Mouse (Mus musculus): ENCODE results near the gene Exoc1. TPM values are rescaled to one million over a fixed set of nuclear protein-coding genes. Genes with fewer than 3 reads are reported as not detected.

Exoc1 gene
- polyA plus RNA-seq (2014; fragmentation: Nextera tagmentation; extraction: Ambion mirVana) = 27.5 and 33.1 TPM in 2 replicates

GRCm38 (mm10) chr5:76529040-76529703, at the start of gene Exoc1:
TSS of gene Exoc1 (plus strand) at chr5:76529311.
- Histone ChIP-seq H3K27me3 (replicated peaks; ENCODE audit: control insufficient read depth, insufficient read depth, low read length) (no peaks in the 10 kb centered on the region), H3K9ac (ENCODE audit: low read depth, low read length) (peak within 1 kb of the TSS; percentile 81), H3K27ac (replicated peaks; ENCODE audit: low read depth, low read length) (peak within 1 kb of the TSS; percentile 71), H3K36me3 (ENCODE audit: control insufficient read depth, insufficient read depth, low read length) (0 out of 2 replicates have a peak, but pooled peaks cover 6% of the 10 kb centered on the region), H3K9me3 (ENCODE audit: control insufficient read depth, low read length) (no peaks in the 10 kb centered on the region), H3K4me3 (ENCODE audit: low read depth, low read length) (peak within 1 kb of the TSS; percentile 90), H3K4me2 (ENCODE audit: low read depth, low read length) (peak within 1 kb of the TSS; percentile 93), H3K4me1 (ENCODE audit: control insufficient read depth, insufficient read depth, low read length) (peaks cover 6% of the 10 kb centered on the region; the same call in 1 of the 2 replicates)
- under 1% methylated on average over 27 of the region's 39 CpGs for WGBS
- DNase-seq (ENCODE audit: low spot score) (peak; percentile 98), ATAC-seq (ENCODE audit: low read depth) (peak; percentile 100)

GRCm38 (mm10) chr5:76483811-76484210, 45.3 kb upstream of the Exoc1 start, which contains the start of gene Gm7271:
TSS of gene Gm7271 (plus strand) at chr5:76484040.
- Histone ChIP-seq H3K4me3 (ENCODE audit: low read depth, low read length) (no peak within 1 kb of the TSS), H3K27me3 (replicated peaks; ENCODE audit: control insufficient read depth, insufficient read depth, low read length) (0 out of 2 replicates have a peak, but pooled peaks cover 3% of the 10 kb centered on the region), H3K9me3 (ENCODE audit: control insufficient read depth, low read length) (no peaks in the 10 kb centered on the region), H3K36me3 (ENCODE audit: control insufficient read depth, insufficient read depth, low read length) (no peaks in the 10 kb centered on the region), H3K4me1 (ENCODE audit: control insufficient read depth, insufficient read depth, low read length) (no peaks in the 10 kb centered on the region), H3K27ac (replicated peaks; ENCODE audit: low read depth, low read length) (no peak within 1 kb of the TSS), H3K4me2 (ENCODE audit: low read depth, low read length) (no peak within 1 kb of the TSS), H3K9ac (ENCODE audit: low read depth, low read length) (no peak within 1 kb of the TSS)
- DNase-seq (ENCODE audit: low spot score) = no peak
- ATAC-seq (ENCODE audit: low read depth) = no peak
- WGBS = 38% methylated on average over 5 of the region's 5 CpGs

- no peak overlapping the region for H3K4me2 ChIP-seq (ENCODE audit: low read depth, low read length)
Observed at GRCm38 (mm10) chr5:76495126-76495525, 34.0 kb upstream of the Exoc1 start.

GRCm38 (mm10) chr5:76522446-76522845, 6.7 kb upstream of the Exoc1 start:
- no peak for DNase-seq (ENCODE audit: low spot score)
- Histone ChIP-seq H3K9ac (ENCODE audit: low read depth, low read length) (no peak overlapping the region), H3K27me3 (replicated peaks; ENCODE audit: control insufficient read depth, insufficient read depth, low read length) (no peaks in the 10 kb centered on the region), H3K9me3 (ENCODE audit: control insufficient read depth, low read length) (no peaks in the 10 kb centered on the region), H3K27ac (replicated peaks; ENCODE audit: low read depth, low read length) (no peak overlapping the region), H3K4me3 (ENCODE audit: low read depth, low read length) (no peak overlapping the region), H3K36me3 (ENCODE audit: control insufficient read depth, insufficient read depth, low read length) (no peaks in the 10 kb centered on the region), H3K4me1 (ENCODE audit: control insufficient read depth, insufficient read depth, low read length) (no peaks in the 10 kb centered on the region), H3K4me2 (ENCODE audit: low read depth, low read length) (no peak overlapping the region)
- ATAC-seq (ENCODE audit: low read depth) = no peak
- WGBS = 87% methylated on average over 1 of the region's 1 CpGs

More at GRCm38 (mm10) chr5:76495126-76495525, 34.0 kb upstream of the Exoc1 start:
- Histone ChIP-seq H3K27ac (replicated peaks; ENCODE audit: low read depth, low read length) (no peak overlapping the region), H3K36me3 (ENCODE audit: control insufficient read depth, insufficient read depth, low read length) (no peaks in the 10 kb centered on the region), H3K9ac (ENCODE audit: low read depth, low read length) (no peak overlapping the region), H3K4me1 (ENCODE audit: control insufficient read depth, insufficient read depth, low read length) (no peaks in the 10 kb centered on the region), H3K9me3 (ENCODE audit: control insufficient read depth, low read length) (no peaks in the 10 kb centered on the region), H3K27me3 (replicated peaks; ENCODE audit: control insufficient read depth, insufficient read depth, low read length) (no peaks in the 10 kb centered on the region), H3K4me3 (ENCODE audit: low read depth, low read length) (no peak overlapping the region)
- WGBS = 79% methylated on average over 13 of the region's 13 CpGs
- DNase-seq (ENCODE audit: low spot score) (no peak), ATAC-seq (ENCODE audit: low read depth) (no peak)

GRCm38 (mm10) chr5:76524623-76525022, 4.5 kb upstream of the Exoc1 start:
- DNase-seq (ENCODE audit: low spot score) (no peak), ATAC-seq (ENCODE audit: low read depth) (no peak)
- Histone ChIP-seq H3K36me3 (ENCODE audit: control insufficient read depth, insufficient read depth, low read length) (no peaks in the 10 kb centered on the region), H3K9ac (ENCODE audit: low read depth, low read length) (no peak overlapping the region), H3K4me1 (ENCODE audit: control insufficient read depth, insufficient read depth, low read length) (peaks cover under 1% of the 10 kb centered on the region; the same call in 1 of the 2 replicates), H3K9me3 (ENCODE audit: control insufficient read depth, low read length) (no peaks in the 10 kb centered on the region), H3K4me3 (ENCODE audit: low read depth, low read length) (no peak overlapping the region), H3K27ac (replicated peaks; ENCODE audit: low read depth, low read length) (no peak overlapping the region), H3K4me2 (ENCODE audit: low read depth, low read length) (no peak overlapping the region), H3K27me3 (replicated peaks; ENCODE audit: control insufficient read depth, insufficient read depth, low read length) (no peaks in the 10 kb centered on the region)
- 61% methylated on average over 5 of the region's 5 CpGs for WGBS

- Histone ChIP-seq H3K9ac (ENCODE audit: low read depth, low read length) (no peak overlapping the region), H3K27me3 (replicated peaks; ENCODE audit: control insufficient read depth, insufficient read depth, low read length) (no peaks in the 10 kb centered on the region), H3K4me3 (ENCODE audit: low read depth, low read length) (no peak overlapping the region), H3K27ac (replicated peaks; ENCODE audit: low read depth, low read length) (no peak overlapping the region), H3K4me2 (ENCODE audit: low read depth, low read length) (no peak overlapping the region), H3K36me3 (ENCODE audit: control insufficient read depth, insufficient read depth, low read length) (no peaks in the 10 kb centered on the region), H3K9me3 (ENCODE audit: control insufficient read depth, low read length) (no peaks in the 10 kb centered on the region), H3K4me1 (ENCODE audit: control insufficient read depth, insufficient read depth, low read length) (peaks cover 5% of the 10 kb centered on the region; the same call in 1 of the 2 replicates)
- 66% methylated on average over 4 of the region's 4 CpGs for WGBS
- ATAC-seq (ENCODE audit: low read depth) (no peak), DNase-seq (ENCODE audit: low spot score) (no peak)
Observed at GRCm38 (mm10) chr5:76525066-76525465, 4.0 kb upstream of the Exoc1 start.

GRCm38 (mm10) chr5:76525829-76526228, 3.3 kb upstream of the Exoc1 start:
- no peak overlapping the region for H3K4me2 ChIP-seq (ENCODE audit: low read depth, low read length)
- WGBS = 44% methylated on average over 2 of the region's 2 CpGs
- H3K27ac ChIP-seq (replicated peaks; ENCODE audit: low read depth, low read length) = no peak overlapping the region
- H3K4me3 ChIP-seq (ENCODE audit: low read depth, low read length) = no peak overlapping the region
- H3K9me3 ChIP-seq (ENCODE audit: control insufficient read depth, low read length) = no peaks in the 10 kb centered on the region
- ATAC-seq (ENCODE audit: low read depth) = no peak
- no peak overlapping the region for H3K9ac ChIP-seq (ENCODE audit: low read depth, low read length)
- no peaks in the 10 kb centered on the region for H3K36me3 ChIP-seq (ENCODE audit: control insufficient read depth, insufficient read depth, low read length)
- no peaks in the 10 kb centered on the region for H3K27me3 ChIP-seq (replicated peaks; ENCODE audit: control insufficient read depth, insufficient read depth, low read length)
- DNase-seq (ENCODE audit: low spot score) = no peak
- peaks cover 6% of the 10 kb centered on the region; the same call in 1 of the 2 replicates for H3K4me1 ChIP-seq (ENCODE audit: control insufficient read depth, insufficient read depth, low read length)

- Histone ChIP-seq H3K27me3 (replicated peaks; ENCODE audit: control insufficient read depth, insufficient read depth, low read length) (no peaks in the 10 kb centered on the region), H3K36me3 (ENCODE audit: control insufficient read depth, insufficient read depth, low read length) (0 out of 2 replicates have a peak, but pooled peaks cover 6% of the 10 kb centered on the region), H3K4me1 (ENCODE audit: control insufficient read depth, insufficient read depth, low read length) (peaks cover 6% of the 10 kb centered on the region; the same call in 1 of the 2 replicates), H3K9me3 (ENCODE audit: control insufficient read depth, low read length) (no peaks in the 10 kb centered on the region), H3K4me3 (ENCODE audit: low read depth, low read length) (peak overlapping the region; percentile 90), H3K27ac (replicated peaks; ENCODE audit: low read depth, low read length) (peak overlapping the region; percentile 71; the same call in 1 of the 2 replicates), H3K9ac (ENCODE audit: low read depth, low read length) (peak overlapping the region; percentile 81), H3K4me2 (ENCODE audit: low read depth, low read length) (peak overlapping the region; percentile 93)
- 6% methylated on average over 9 of the region's 9 CpGs for WGBS
- DNase-seq (ENCODE audit: low spot score) (no peak), ATAC-seq (ENCODE audit: low read depth) (no peak)
Observed at GRCm38 (mm10) chr5:76529704-76530066, 574 bp downstream of the Exoc1 start.

GRCm38 (mm10) chr5:76533186-76533585, 4.1 kb downstream of the Exoc1 start:
- H3K27me3 ChIP-seq (replicated peaks; ENCODE audit: control insufficient read depth, insufficient read depth, low read length) = no peaks in the 10 kb centered on the region
- DNase-seq (ENCODE audit: low spot score) (no peak), ATAC-seq (ENCODE audit: low read depth) (no peak)
- H3K4me3 ChIP-seq (ENCODE audit: low read depth, low read length) = no peak overlapping the region
- no peaks in the 10 kb centered on the region for H3K9me3 ChIP-seq (ENCODE audit: control insufficient read depth, low read length)
- H3K36me3 ChIP-seq (ENCODE audit: control insufficient read depth, insufficient read depth, low read length) = peaks cover 32% of the 10 kb centered on the region
- 81% methylated on average over 6 of the region's 6 CpGs for WGBS
- H3K9ac ChIP-seq (ENCODE audit: low read depth, low read length) = no peak overlapping the region
- no peak overlapping the region for H3K27ac ChIP-seq (replicated peaks; ENCODE audit: low read depth, low read length)
- H3K4me2 ChIP-seq (ENCODE audit: low read depth, low read length) = no peak overlapping the region
- H3K4me1 ChIP-seq (ENCODE audit: control insufficient read depth, insufficient read depth, low read length) = peaks cover 6% of the 10 kb centered on the region; the same call in 1 of the 2 replicates
